Mouse (Mus musculus) thymus, postnatal 0 days (tissue): ENCODE measurements around the gene Mindy4. TPM values are rescaled to one million over a fixed set of nuclear protein-coding genes. Genes with fewer than 3 reads are reported as not detected.

Source experiments
- DNase-seq: peaks from one replicate; pipeline ENCODE4 v3.0.0-alpha.2; 2015; ENCODE audit warnings: low spot score
- microRNA-seq: library from miRNA; unstranded; fragments of <30 nt; microRNA quantifications from one replicate; pipeline ENCODE4, GENCODE M21; 2016; ENCODE audit warnings: borderline number of aligned reads
- polyA plus RNA-seq: library from polyadenylated mRNA; unstranded; fragments of >200 nt; fragmentation: Nextera tagmentation; extraction: Ambion mirVana; gene quantifications from 2 replicates; pipeline ENCODE4 v1.2.1, GENCODE M21; 2015

Gene Mindy4
- polyA plus RNA-seq, 1 experiment from 2014 or later: 2.3 TPM

DNA sequence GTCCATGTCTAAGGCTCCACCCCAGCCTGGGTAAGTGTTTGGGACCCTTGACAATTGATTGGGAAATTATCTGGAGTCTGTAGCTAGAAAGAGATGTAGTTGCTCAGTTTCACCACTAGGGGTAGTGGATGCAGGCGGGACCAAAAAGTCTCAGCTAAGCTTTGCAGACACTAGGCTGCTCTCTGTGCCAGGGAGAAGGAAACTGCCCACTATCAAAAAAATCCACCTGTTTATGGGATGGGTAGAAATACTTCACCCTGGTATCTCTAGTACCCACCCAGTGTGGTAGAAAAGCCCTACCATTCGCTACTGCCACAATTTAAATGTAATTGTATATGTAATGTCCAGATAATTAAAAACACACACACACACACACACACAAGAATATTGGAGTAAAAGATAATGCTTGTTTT lies 155.6 kb downstream of the Mindy4 start:
- peak; percentile 14 for DNase-seq

DNA sequence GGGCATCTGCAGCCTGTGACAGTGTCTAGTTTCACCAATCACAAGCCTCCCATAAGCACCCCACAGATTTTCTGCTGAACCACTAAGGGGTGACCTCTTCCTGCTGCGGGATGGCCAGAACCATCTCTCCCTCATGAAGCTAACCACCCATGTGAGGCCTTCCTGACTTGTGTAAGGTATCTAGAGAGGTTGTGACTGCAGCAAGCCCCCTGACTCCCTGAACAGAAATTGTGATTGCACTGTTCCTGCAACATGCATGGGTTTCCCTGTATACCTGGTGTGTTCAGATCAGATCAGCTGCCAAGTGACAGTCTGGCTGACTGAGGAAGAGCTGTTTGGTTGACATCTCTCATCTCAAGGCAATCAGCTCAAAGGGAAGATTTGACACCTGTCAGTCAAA lies 159.5 kb downstream of the Mindy4 start:
- no peak for DNase-seq

DNA sequence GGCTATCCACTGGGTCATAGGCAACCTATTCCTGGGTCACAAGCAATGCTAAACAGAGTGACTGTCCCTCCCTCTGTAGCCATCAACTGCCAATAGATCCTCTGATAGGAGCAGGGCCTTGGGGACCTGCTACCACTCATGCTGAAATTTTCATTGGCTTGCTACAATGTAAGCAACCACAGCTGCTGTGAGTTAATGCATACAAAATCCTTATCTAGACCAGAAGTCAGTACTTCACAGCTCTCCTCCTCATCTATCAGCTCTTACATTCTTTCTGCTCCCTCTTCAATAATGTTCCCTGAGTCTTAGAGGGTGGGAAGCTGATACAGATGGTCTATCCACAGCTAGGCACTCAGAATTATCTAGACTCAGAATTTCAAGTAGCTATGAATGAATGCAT lies 163.9 kb downstream of the Mindy4 start:
- DNase-seq: no peak

Small RNA genes lying within 50 kb of the gene (microRNA-seq; reads per million reads assigned to microRNA genes)
- not detected for gene Gm25458

Other genes with a start within 250 kb of the Mindy4 start
- gene Nod1, start 230.8 kb upstream of the Mindy4 start, polyA plus RNA-seq: 3.5 and 4.0 TPM in 2 replicates
- gene Ggct, start 210.4 kb upstream of the Mindy4 start, polyA plus RNA-seq: 12.9 and 16.6 TPM in 2 replicates
- gene Gars, start 165.4 kb upstream of the Mindy4 start, polyA plus RNA-seq: 125 and 130 TPM in 2 replicates
- 0.07 and 0.12 TPM in 2 replicates for gene Crhr2, start 70.4 kb upstream of the Mindy4 start, polyA plus RNA-seq
- 2.1 and 3.0 TPM in 2 replicates for gene Inmt, start 28.3 kb upstream of the Mindy4 start, polyA plus RNA-seq
- 45.1 and 51.8 TPM in 2 replicates for gene Aqp1, start 133.0 kb downstream of the Mindy4 start, polyA plus RNA-seq
- gene Ghrhr, start 172.9 kb downstream of the Mindy4 start, polyA plus RNA-seq: 0.10 TPM in 2 replicates
- 0.40 and 0.44 TPM in 2 replicates for gene Adcyap1r1, start 248.6 kb downstream of the Mindy4 start, polyA plus RNA-seq